11 mouse cellular contexts compared by ENCODE assay signal in genomic region chr11:4974376-4975122, GRCm38 (mm10). TPM values are rescaled to one million over a fixed set of nuclear protein-coding genes. Genes with fewer than 3 reads are reported as not detected.
DNase-seq lines count a peak whose midpoint lies in the region; ATAC-seq and TF ChIP-seq lines count a peak whose summit lies in the region.
"Had no signal": no experiment of that assay in that cellular context is flagged by ENCODE, and none has a peak within 500 bp of the region (broad histone marks: within the 10 kb centered on the region; RNA-seq: fewer than 3 reads in every experiment).

No protein-coding gene starts in this region.

- no peak for TF ChIP-seq CTCF in intestine, postnatal 0 days (IDR thresholded peaks at IDR 0.05; ENCODE audit: low read depth)
- no peak for TF ChIP-seq CTCF in liver, postnatal 0 days (IDR thresholded peaks at IDR 0.05; ENCODE audit: low read depth)

- peak; percentile 39 to 52 for DNase-seq in kidney, adult 8-10 months
- no peak for DNase-seq in liver, postnatal 0 days
- DNase-seq in urinary bladder, postnatal 4 days (ENCODE audit: low spot score in 2 of 2): no peak
- no peak for DNase-seq in urinary bladder, postnatal 10 days (ENCODE audit: low spot score)
- DNase-seq: cerebellum, postnatal 10 days; layer of hippocampus, postnatal 36 days had no signal

- H3K9me3 ChIP-seq in intestine, embryonic 16.5 days (ENCODE audit: control insufficient read depth, low read length): no peaks in the 10 kb centered on the region
- no peaks in the 10 kb centered on the region for H3K9me3 ChIP-seq in intestine, postnatal 0 days (ENCODE audit: control insufficient read depth)
- no peaks in the 10 kb centered on the region for H3K9me3 ChIP-seq in liver, postnatal 0 days (ENCODE audit: low read length)
- H3K9me3 ChIP-seq in stomach, embryonic 14.5 days (ENCODE audit: control insufficient read depth, low read depth, low read length): no peaks in the 10 kb centered on the region
- no peaks in the 10 kb centered on the region for H3K9me3 ChIP-seq in forebrain, embryonic 15.5 days

- H3K27me3 ChIP-seq in intestine, embryonic 16.5 days (replicated peaks; ENCODE audit: control insufficient read depth, insufficient read depth, low read length): no peaks in the 10 kb centered on the region
- H3K27me3 ChIP-seq in intestine, postnatal 0 days (replicated peaks; ENCODE audit: control insufficient read depth, insufficient read depth, low read length): no peaks in the 10 kb centered on the region
- H3K27me3 ChIP-seq in liver, postnatal 0 days (ENCODE audit: insufficient read depth, low read length): no peaks in the 10 kb centered on the region
- H3K27me3 ChIP-seq in stomach, embryonic 14.5 days (ENCODE audit: control insufficient read depth, insufficient read depth, low read length): no peaks in the 10 kb centered on the region
- H3K27me3 ChIP-seq in forebrain, embryonic 15.5 days: no peaks in the 10 kb centered on the region

- no peak overlapping the region for H3K9ac ChIP-seq in intestine, embryonic 16.5 days (ENCODE audit: low read depth, low read length)
- H3K9ac ChIP-seq in intestine, postnatal 0 days (ENCODE audit: low read depth, low read length): no peak overlapping the region
- H3K9ac ChIP-seq in liver, postnatal 0 days (replicated peaks): no peak overlapping the region
- no peak overlapping the region for H3K9ac ChIP-seq in stomach, embryonic 14.5 days (replicated peaks; ENCODE audit: low read depth, low read length)
- no peak overlapping the region for H3K9ac ChIP-seq in forebrain, embryonic 15.5 days (replicated peaks)

- no peaks in the 10 kb centered on the region for H3K36me3 ChIP-seq in intestine, embryonic 16.5 days (ENCODE audit: control insufficient read depth, insufficient read depth, low read length)
- H3K36me3 ChIP-seq in intestine, postnatal 0 days (ENCODE audit: control insufficient read depth, insufficient read depth): no peaks in the 10 kb centered on the region
- H3K36me3 ChIP-seq in liver, postnatal 0 days (replicated peaks; ENCODE audit: insufficient read depth, low read length): no peaks in the 10 kb centered on the region
- H3K36me3 ChIP-seq in stomach, embryonic 14.5 days (ENCODE audit: control insufficient read depth, insufficient read depth, low read length): no peaks in the 10 kb centered on the region
- H3K36me3 ChIP-seq in forebrain, embryonic 15.5 days: no peaks in the 10 kb centered on the region

- no peak overlapping the region for H3K4me2 ChIP-seq in intestine, embryonic 16.5 days (ENCODE audit: low read depth, low read length)
- H3K4me2 ChIP-seq in intestine, postnatal 0 days (replicated peaks; ENCODE audit: low read depth): no peak overlapping the region
- H3K4me2 ChIP-seq in liver, postnatal 0 days (ENCODE audit: low read depth, low read length): no peak overlapping the region
- H3K4me2 ChIP-seq in stomach, embryonic 14.5 days (replicated peaks; ENCODE audit: low read depth, low read length): no peak overlapping the region
- no peak overlapping the region for H3K4me2 ChIP-seq in forebrain, embryonic 15.5 days (replicated peaks)

- WGBS in intestine, embryonic 16.5 days: 65% methylated on average over 11 of the region's 11 CpGs
- WGBS in intestine, postnatal 0 days: 68% methylated on average over 11 of the region's 11 CpGs
- WGBS in liver, postnatal 0 days (ENCODE audit: insufficient replicate concordance): 35% methylated on average over 11 of the region's 11 CpGs
- WGBS in stomach, embryonic 14.5 days: 56% methylated on average over 11 of the region's 11 CpGs
- WGBS in forebrain, embryonic 15.5 days: 80% methylated on average over 11 of the region's 11 CpGs

- 0 out of 2 replicates have a peak, but pooled peaks cover 3% of the 10 kb centered on the region for H3K4me1 ChIP-seq in intestine, embryonic 16.5 days (ENCODE audit: control insufficient read depth, insufficient read depth, low read length)
- no peaks in the 10 kb centered on the region for H3K4me1 ChIP-seq in intestine, postnatal 0 days (replicated peaks; ENCODE audit: control insufficient read depth, insufficient read depth, low read length)
- peaks cover 8% of the 10 kb centered on the region for H3K4me1 ChIP-seq in liver, postnatal 0 days (ENCODE audit: insufficient read depth)
- H3K4me1 ChIP-seq in stomach, embryonic 14.5 days (ENCODE audit: control insufficient read depth, insufficient read depth, low read length): no peaks in the 10 kb centered on the region
- no peaks in the 10 kb centered on the region for H3K4me1 ChIP-seq in forebrain, embryonic 15.5 days

- no peak overlapping the region for H3K4me3 ChIP-seq in intestine, embryonic 16.5 days (ENCODE audit: low read length)
- no peak overlapping the region for H3K4me3 ChIP-seq in intestine, postnatal 0 days (ENCODE audit: low read depth, low read length)
- H3K4me3 ChIP-seq in liver, postnatal 0 days (ENCODE audit: low read depth, low read length): no peak overlapping the region
- H3K4me3 ChIP-seq in stomach, embryonic 14.5 days (ENCODE audit: low read depth, low read length): no peak overlapping the region
- no peak overlapping the region for H3K4me3 ChIP-seq in forebrain, embryonic 15.5 days

- no peak for ATAC-seq in intestine, embryonic 16.5 days
- no peak for ATAC-seq in intestine, postnatal 0 days
- ATAC-seq in liver, postnatal 0 days: peak; percentile 41
- ATAC-seq in stomach, embryonic 14.5 days (ENCODE audit: insufficient number of reproducible peaks, insufficient read depth, low FRiP score, low read depth): no peak
- no peak for ATAC-seq in forebrain, embryonic 15.5 days (replicated peaks)
- ATAC-seq: midbrain, embryonic 16.5 days had no signal

- no peak for TF ChIP-seq EP300 in liver, postnatal 0 days (IDR thresholded peaks at IDR 0.05; ENCODE audit: low read depth)

- 0 out of 2 replicates have a peak overlapping the region, but pooled peaks have one; percentile 29 for H3K27ac ChIP-seq in intestine, embryonic 16.5 days (ENCODE audit: low read length)
- no peak overlapping the region for H3K27ac ChIP-seq in intestine, postnatal 0 days (ENCODE audit: low read depth, low read length)
- peak overlapping the region; percentile 71; the same call in 1 of the 2 replicates for H3K27ac ChIP-seq in liver, postnatal 0 days (ENCODE audit: low read depth)
- 0 out of 2 replicates have a peak overlapping the region, but pooled peaks have one; percentile 27 for H3K27ac ChIP-seq in stomach, embryonic 14.5 days (ENCODE audit: low read length)
- no peak overlapping the region for H3K27ac ChIP-seq in forebrain, embryonic 15.5 days (replicated peaks)

RNA-seq across cellular contexts. Expression of gene Ap1b1, which starts 12.1 kb away (rescaled TPM):
- polyA plus RNA-seq in intestine, embryonic 16.5 days (2015; fragmentation: Nextera tagmentation; extraction: Ambion mirVana): 81.2 and 85.4 TPM in 2 replicates
- 60.3 and 60.4 TPM in 2 replicates for polyA plus RNA-seq in intestine, postnatal 0 days (2015; fragmentation: Nextera tagmentation; extraction: Ambion mirVana)
- 40.7 and 46.3 TPM in 2 replicates for polyA plus RNA-seq in liver, postnatal 0 days (2015; fragmentation: Nextera tagmentation; extraction: Ambion mirVana)
- 53.8 and 54.2 TPM in 2 replicates for polyA plus RNA-seq in stomach, embryonic 14.5 days (2014; fragmentation: Nextera tagmentation; extraction: Ambion mirVana)
- 78.5 and 81.4 TPM in 2 replicates for polyA plus RNA-seq in forebrain, embryonic 15.5 days (2015; fragmentation: Nextera tagmentation; extraction: Ambion mirVana)

RNA-seq across cellular contexts. Expression of gene Nefh, which starts 26.7 kb away (rescaled TPM):
- 0.55 and 0.61 TPM in 2 replicates for polyA plus RNA-seq in intestine, embryonic 16.5 days (2015; fragmentation: Nextera tagmentation; extraction: Ambion mirVana)
- 0.25 and 0.26 TPM in 2 replicates for polyA plus RNA-seq in intestine, postnatal 0 days (2015; fragmentation: Nextera tagmentation; extraction: Ambion mirVana)
- 0.16 and 0.18 TPM in 2 replicates for polyA plus RNA-seq in liver, postnatal 0 days (2015; fragmentation: Nextera tagmentation; extraction: Ambion mirVana)
- 0.78 and 0.88 TPM in 2 replicates for polyA plus RNA-seq in stomach, embryonic 14.5 days (2014; fragmentation: Nextera tagmentation; extraction: Ambion mirVana)
- 0.89 and 0.91 TPM in 2 replicates for polyA plus RNA-seq in forebrain, embryonic 15.5 days (2015; fragmentation: Nextera tagmentation; extraction: Ambion mirVana)

Comparison
In these comparisons a context has a peak if more than half of its experiments do, and no peak if none do; other contexts are left out.
1. H3K27ac ChIP-seq: peak in intestine, embryonic 16.5 days (single experiment), liver, postnatal 0 days (single experiment) and stomach, embryonic 14.5 days (single experiment); none in intestine, postnatal 0 days (single experiment) and forebrain, embryonic 15.5 days (single experiment).
2. DNase-seq: peak in kidney, adult 8-10 months (2 of 2); none in liver, postnatal 0 days (single experiment), urinary bladder, postnatal 4 days (0 of 2) and urinary bladder, postnatal 10 days (single experiment).